Mouse (Mus musculus) skeletal muscle tissue, adult 2 months (tissue): ENCODE measurements around the gene Antxr2.

Experiments used
- DNase-seq: peaks from one replicate; pipeline ENCODE4 v3.0.0-alpha.2; 2012; ENCODE audit warnings: low read depth, low spot score

Gene Antxr2

GRCm38 (mm10) chr5:98030902-98031641 lies at the start of gene Antxr2:
Gene Antxr2 (minus strand): TSS chr5:98031043.
- DNase-seq: peak; percentile 57

- DNase-seq: peak; percentile 36
Observed at GRCm38 (mm10) chr5:98076612-98077011, 45.8 kb upstream of the Antxr2 start.

GRCm38 (mm10) chr5:98069191-98069590 lies 38.3 kb upstream of the Antxr2 start:
- no peak for DNase-seq

- DNase-seq: no peak
Observed at GRCm38 (mm10) chr5:98055275-98055674, 24.4 kb upstream of the Antxr2 start.

GRCm38 (mm10) chr5:98054834-98055233 lies 24.0 kb upstream of the Antxr2 start:
- DNase-seq: no peak

GRCm38 (mm10) chr5:98034928-98035327 lies 4.1 kb upstream of the Antxr2 start:
- no peak for DNase-seq

- peak; percentile 46 for DNase-seq
Observed at GRCm38 (mm10) chr5:98034207-98034606, 3.4 kb upstream of the Antxr2 start.

GRCm38 (mm10) chr5:98032803-98033420 lies 2.1 kb upstream of the Antxr2 start:
- peak; percentile 28 for DNase-seq

- DNase-seq: peak; percentile 52
Observed at GRCm38 (mm10) chr5:98030091-98030901, 547 bp downstream of the Antxr2 start.

GRCm38 (mm10) chr5:98027688-98028389 lies 3.0 kb downstream of the Antxr2 start:
- DNase-seq: no peak

- no peak for DNase-seq
Observed at GRCm38 (mm10) chr5:98025921-98026320, 4.9 kb downstream of the Antxr2 start.

- DNase-seq: no peak
Observed at GRCm38 (mm10) chr5:98024545-98024944, 6.3 kb downstream of the Antxr2 start.

- DNase-seq: no peak
Observed at GRCm38 (mm10) chr5:98021518-98021917, 9.3 kb downstream of the Antxr2 start.

- no peak for DNase-seq
Observed at GRCm38 (mm10) chr5:98020658-98021057, 10.2 kb downstream of the Antxr2 start.

- DNase-seq: no peak
Observed at GRCm38 (mm10) chr5:98019396-98019795, 11.4 kb downstream of the Antxr2 start.

- DNase-seq: peak; percentile 26
Observed at GRCm38 (mm10) chr5:98018162-98018561, 12.7 kb downstream of the Antxr2 start.

GRCm38 (mm10) chr5:98016247-98017203 lies 14.3 kb downstream of the Antxr2 start:
- peak; percentile 49 for DNase-seq

- DNase-seq: no peak
Observed at GRCm38 (mm10) chr5:98005751-98006150, 25.1 kb downstream of the Antxr2 start.

GRCm38 (mm10) chr5:97999261-97999824 lies 31.5 kb downstream of the Antxr2 start:
- DNase-seq: no peak

- no peak for DNase-seq
Observed at GRCm38 (mm10) chr5:97996500-97997176, 34.2 kb downstream of the Antxr2 start.
